Mouse (Mus musculus): Measurements from ENCODE around the gene Xrcc1. TPM values are rescaled to one million over a fixed set of nuclear protein-coding genes. Genes with fewer than 3 reads are reported as not detected.

Xrcc1 gene
- total and polyA plus RNA-seq, 3 experiments, result 81.7 to 148 (median 136) TPM

DNA sequence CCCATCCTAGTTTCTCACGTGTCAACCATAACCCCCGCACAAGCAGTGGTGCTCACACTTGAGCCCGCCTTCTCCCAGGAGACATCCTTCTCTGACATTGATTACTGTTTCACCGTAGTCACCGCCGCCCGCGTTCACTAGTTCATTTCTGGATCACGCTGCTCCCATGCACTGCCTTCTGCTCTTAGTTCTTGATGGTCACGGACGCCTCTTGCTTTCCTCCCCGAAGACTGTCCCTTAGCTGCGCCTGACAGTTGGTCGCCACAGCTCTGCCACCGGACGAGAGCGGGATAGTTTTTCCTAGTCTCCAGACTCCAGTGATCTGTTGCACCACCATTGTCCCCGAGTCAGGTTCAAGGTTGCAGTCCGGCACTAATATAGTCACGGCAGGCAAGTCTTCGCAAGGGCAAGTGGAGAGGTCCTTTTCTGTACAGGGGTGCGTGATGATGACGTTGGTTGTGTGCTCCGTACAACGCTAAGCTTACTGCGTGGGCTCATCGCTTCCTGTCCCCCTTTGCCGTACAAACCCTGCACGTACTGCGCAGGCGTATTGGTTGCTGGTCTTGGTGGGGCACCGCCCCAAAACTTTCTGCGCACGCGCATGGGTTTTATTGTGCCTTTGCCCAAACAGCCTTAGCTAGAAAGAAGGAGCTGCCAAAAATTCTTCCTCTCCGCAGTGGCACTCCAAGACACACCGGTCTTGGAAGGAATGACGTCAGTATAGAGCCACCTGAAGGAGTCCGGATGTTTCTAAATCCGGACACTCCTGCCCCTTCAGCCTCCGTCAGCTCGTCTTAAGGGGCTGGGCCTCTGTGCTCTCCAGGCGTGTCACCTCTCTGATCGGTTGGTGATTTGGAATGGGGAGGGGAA, 15.8 kb upstream of the Xrcc1 start, which contains the start of gene Irgq:
TSS of gene Irgq (plus strand) at position 628 of the 870 bp plus-strand sequence.
- Histone ChIP-seq H3K4me3 (replicated peaks in 1 of 3; ENCODE audit: low read depth in 2 of 3, low read length in 2 of 3, poor library complexity in 1 of 3) (peak within 1 kb of the TSS; percentile 64 to 96 (median 75)), H3K4me1 (ENCODE audit: control insufficient read depth in 1 of 2, insufficient read depth in 2 of 2) (peaks cover 5 to 53% of the 10 kb centered on the region in 2 experiments), H3K36me3 (replicated peaks in 1 of 2; ENCODE audit: control insufficient read depth in 1 of 2, insufficient read depth in 1 of 2, low read length in 1 of 2) (peaks cover 18 to 25% of the 10 kb centered on the region in 2 experiments), H3K9me3 (replicated peaks; ENCODE audit: low read length) (no peaks in the 10 kb centered on the region), H3K79me2 (replicated peaks; ENCODE audit: control insufficient read depth, extremely low read depth, insufficient read depth, poor library complexity, severe bottlenecking) (peaks cover 4% of the 10 kb centered on the region; the same call in 1 of the 2 replicates), H3K4me2 (ENCODE audit: insufficient read depth, low read depth, poor library complexity, severe bottlenecking) (peak within 1 kb of the TSS; percentile 82), H3K27me3 (replicated peaks) (no peaks in the 10 kb centered on the region), H3K27ac (ENCODE audit: insufficient read depth, low read depth) (peak within 1 kb of the TSS; percentile 63), H3K9ac (ENCODE audit: insufficient read depth, low read depth) (peak within 1 kb of the TSS; percentile 92)
- peak; percentile 99 for DNase-seq (ENCODE audit: extremely low read depth)
- in situ Hi-C loops (cut with MboI; ENCODE audit: low pct_ligation_motif_present, low pct_unique_long_range_greater_than_20kb, low sequenced_read_pairs), result loop anchor here (5.0 to 10.0 kb wide), 3 partner anchors 37 to 115 kb away; no protein-coding TSS in a partner anchor
- dilution Hi-C loops (cut with MboI; ENCODE audit: extremely low pct_ligation_motif_present, extremely low pct_unique_long_range_greater_than_20kb, low sequenced_read_pairs), result no loop called here
- TF ChIP-seq RCOR1 (conservative IDR thresholded peaks at IDR 0.05; ENCODE audit: low read depth, low read length), result no peak
- TF ChIP-seq IRF4 (IDR thresholded peaks at IDR 0.05; ENCODE audit: low read depth, low read length), result 0 out of 2 replicates have a peak, but pooled peaks have one; percentile 32
- peak; percentile 64 for TF ChIP-seq NELFE (IDR thresholded peaks at IDR 0.05; ENCODE audit: low read depth, low read length)
- 0 out of 2 replicates have a peak, but pooled peaks have one; percentile 12 for TF ChIP-seq SMC3 (IDR thresholded peaks at IDR 0.05; ENCODE audit: low read depth, low read length)
- no peak; the same call in 1 of the 2 replicates for TF ChIP-seq USF2 (conservative IDR thresholded peaks at IDR 0.05; ENCODE audit: low read depth, low read length)
- TF ChIP-seq CTCF (conservative IDR thresholded peaks at IDR 0.05 in 1 of 2, IDR thresholded peaks at IDR 0.05 in 1 of 2; ENCODE audit: low read depth in 2 of 2, low read length in 2 of 2), result peak in 1 of 2 experiments; percentile 15; a peak in 1 of 4 replicates
- peak; percentile 97 for TF ChIP-seq NRF1 (IDR thresholded peaks at IDR 0.05; ENCODE audit: low read depth, low read length)
- 0 out of 2 replicates have a peak, but pooled peaks have one; percentile 34 for TF ChIP-seq MAZ (IDR thresholded peaks at IDR 0.05; ENCODE audit: low read depth, low read length)
- peak; percentile 93 for TF ChIP-seq ELF1 (IDR thresholded peaks at IDR 0.05; ENCODE audit: low read depth, low read length)
- no peak for TF ChIP-seq MAFK (IDR thresholded peaks at IDR 0.05; ENCODE audit: insufficient replicate concordance, low read length)
- peak; percentile 86 for TF ChIP-seq MXI1 (IDR thresholded peaks at IDR 0.05; ENCODE audit: low read depth, low read length)
- no peak for TF ChIP-seq JUN (IDR thresholded peaks at IDR 0.05; ENCODE audit: insufficient read depth, low read depth, low read length)
- 0 out of 2 replicates have a peak, but pooled peaks have one; percentile 33 for TF ChIP-seq TCF12 (IDR thresholded peaks at IDR 0.05; ENCODE audit: low read depth, low read length)
- no peak for TF ChIP-seq ZKSCAN1 (IDR thresholded peaks at IDR 0.05; ENCODE audit: borderline replicate concordance, low read depth, low read length)
- no peak for TF ChIP-seq ZMIZ1 (IDR thresholded peaks at IDR 0.05; ENCODE audit: low read depth, low read length)
- no peak for TF ChIP-seq ZNF384 (IDR thresholded peaks at IDR 0.05; ENCODE audit: low read depth, low read length)
- no peak for TF ChIP-seq ZC3H11A (IDR thresholded peaks at IDR 0.05; ENCODE audit: low read depth, low read length)
- peak; percentile 100 for TF ChIP-seq MAX (IDR thresholded peaks at IDR 0.05; ENCODE audit: low read length)
- peak; percentile 87; the same call in 1 of the 2 replicates for TF ChIP-seq KAT2A (IDR thresholded peaks at IDR 0.05; ENCODE audit: insufficient replicate concordance, low read length)
- 0 out of 2 replicates have a peak, but pooled peaks have one; percentile 71 for TF ChIP-seq POLR2AphosphoS2 (IDR thresholded peaks at IDR 0.05; ENCODE audit: low read depth, low read length)
- TF ChIP-seq USF1 (IDR thresholded peaks at IDR 0.05; ENCODE audit: low read depth, low read length), result no peak
- no peak for TF ChIP-seq UBTF (IDR thresholded peaks at IDR 0.05; ENCODE audit: low read depth, low read length)
- TF ChIP-seq JUND (conservative IDR thresholded peaks at IDR 0.05; ENCODE audit: low read depth, low read length), result no peak
- TF ChIP-seq MYC (IDR thresholded peaks at IDR 0.05; ENCODE audit: low read depth, low read length), result peak; percentile 51; the same call in 1 of the 2 replicates
- no peak for TF ChIP-seq CHD1 (IDR thresholded peaks at IDR 0.05; ENCODE audit: low read depth, low read length)
- TF ChIP-seq SIN3A (IDR thresholded peaks at IDR 0.05; ENCODE audit: low read length), result peak; percentile 89
- no peak; the same call in 1 of the 2 replicates for TF ChIP-seq ETS1 (conservative IDR thresholded peaks at IDR 0.05; ENCODE audit: low read depth, low read length)
- TF ChIP-seq CHD2 (IDR thresholded peaks at IDR 0.05; ENCODE audit: low read length), result no peak
- peak; percentile 57 for TF ChIP-seq POLR2A (IDR thresholded peaks at IDR 0.05; ENCODE audit: low read depth, low read length)
- no peak for TF ChIP-seq E2F4 (IDR thresholded peaks at IDR 0.05; ENCODE audit: insufficient replicate concordance, low read depth, low read length)
- no peak for TF ChIP-seq EP300 (IDR thresholded peaks at IDR 0.05; ENCODE audit: low read length)
- TF ChIP-seq MEF2A (IDR thresholded peaks at IDR 0.05; ENCODE audit: borderline replicate concordance, low read depth, low read length), result 0 out of 2 replicates have a peak, but pooled peaks have one; percentile 29
- no peak for TF ChIP-seq RAD21 (IDR thresholded peaks at IDR 0.05; ENCODE audit: low read depth, low read length)
- no peak; the same call in 1 of the 2 replicates for TF ChIP-seq TBP (conservative IDR thresholded peaks at IDR 0.05; ENCODE audit: low read depth, low read length)
- TF ChIP-seq PAX5 (IDR thresholded peaks at IDR 0.05; ENCODE audit: low read length), result no peak
- peak; percentile 96 for TF ChIP-seq HCFC1 (IDR thresholded peaks at IDR 0.05; ENCODE audit: low read depth, low read length)
- TF ChIP-seq GABPA (IDR thresholded peaks at IDR 0.05; ENCODE audit: insufficient replicate concordance, low read depth, low read length), result peak; percentile 28; the same call in 1 of the 2 replicates
